Mouse (Mus musculus) forebrain, embryonic 13.5 days (tissue): ENCODE data around the gene Nxpe4. TPM values are rescaled to one million over a fixed set of nuclear protein-coding genes. Genes with fewer than 3 reads are reported as not detected.

ENCODE experiments used
- ATAC-seq: fragments of 200-750 bp; cut with Nextera tagmentation; 2 replicates; pipeline ENCODE4 v1.8.0; 2017
- H3K27ac ChIP-seq: fragments of 300-500 bp; sonication (generic); 2 replicates; pipeline ENCODE4 v1.5.1; 2015; ENCODE audit warnings: inconsistent platforms, mild to moderate bottlenecking, moderate library complexity
- H3K27me3 ChIP-seq: fragments of 300-500 bp; sonication (generic); 2 replicates; pipeline ENCODE4 v1.6.1; 2015; ENCODE audit warnings: mild to moderate bottlenecking, inconsistent platforms
- H3K36me3 ChIP-seq: fragments of 300-500 bp; sonication (generic); 2 replicates; pipeline ENCODE4 v1.6.1; 2015; ENCODE audit warnings: mild to moderate bottlenecking, inconsistent platforms; ENCODE audit not compliant: poor library complexity, severe bottlenecking
- H3K4me1 ChIP-seq: fragments of 300-500 bp; sonication (generic); 2 replicates; pipeline ENCODE4 v1.6.1; 2015; ENCODE audit warnings: inconsistent platforms
- H3K4me2 ChIP-seq: fragments of 300-500 bp; sonication (generic); 2 replicates; pipeline ENCODE4 v1.6.1; 2015; ENCODE audit warnings: inconsistent platforms, mild to moderate bottlenecking, moderate library complexity
- H3K4me3 ChIP-seq: fragments of 300-500 bp; sonication (generic); 2 replicates; pipeline ENCODE4 v1.5.1; 2015; ENCODE audit warnings: mild to moderate bottlenecking, inconsistent platforms
- H3K9ac ChIP-seq: fragments of 300-500 bp; sonication (generic); 2 replicates; pipeline ENCODE4 v1.6.1; 2015; ENCODE audit warnings: mild to moderate bottlenecking, inconsistent platforms
- H3K9me3 ChIP-seq: fragments of 300-500 bp; sonication (generic); replicated peaks from 2 replicates; pipeline ENCODE4 v1.6.1; 2016; ENCODE audit warnings: inconsistent platforms
- WGBS: fragments of 180-500 bp; shearing (Covaris S2); methylation state at CpG from one replicate; pipeline ENCODE4 v1.1.7; 2015; 5-methylcytosine and 5-hydroxymethylcytosine counted together
- polyA plus RNA-seq: library from polyadenylated mRNA; unstranded; fragments of >200 nt; fragmentation: Nextera tagmentation; extraction: Ambion mirVana; gene quantifications from 2 replicates; pipeline ENCODE4 v1.2.1, GENCODE M21; 2015

The Nxpe4 gene
- polyA plus RNA-seq, 1 experiment from 2014 or later = 5.5 TPM

DNA sequence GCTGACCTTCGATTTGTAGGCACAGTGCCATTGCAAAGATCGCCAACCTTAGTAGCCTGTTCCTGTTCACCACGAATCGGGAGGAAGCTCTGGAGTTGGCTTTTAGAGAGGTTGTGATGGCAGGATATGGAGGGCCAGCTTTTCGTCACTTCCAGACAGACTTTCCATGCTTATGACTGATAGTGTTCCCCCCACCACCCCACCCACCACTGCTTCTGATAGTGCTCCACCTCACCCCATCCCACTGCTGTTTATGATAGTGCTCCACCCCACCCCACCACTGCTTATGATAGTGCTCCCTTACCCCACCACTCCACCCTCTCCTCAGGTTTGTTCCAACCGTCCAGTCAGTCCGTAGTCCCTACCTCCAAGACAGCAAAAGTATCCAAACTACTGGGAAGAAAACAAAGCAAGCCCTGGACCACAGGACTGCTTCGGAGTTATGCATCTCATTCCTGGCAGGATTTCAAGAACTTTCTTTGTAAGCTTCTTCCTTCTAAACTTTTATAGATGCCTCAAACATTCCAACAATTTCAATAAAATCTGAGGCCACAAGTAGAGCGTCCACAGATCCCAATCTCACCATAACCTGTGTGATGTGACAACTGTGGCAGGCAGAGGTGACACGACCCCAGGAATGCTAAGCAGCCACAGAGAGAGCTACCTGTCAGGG is 179.0 kb downstream of the Nxpe4 start:
- Histone ChIP-seq H3K27ac (no peak overlapping the region), H3K4me3 (no peak overlapping the region), H3K9ac (no peak overlapping the region), H3K27me3 (no peaks in the 10 kb centered on the region), H3K4me1 (no peaks in the 10 kb centered on the region; the same call in 1 of the 2 replicates), H3K9me3 (no peaks in the 10 kb centered on the region), H3K36me3 (no peaks in the 10 kb centered on the region), H3K4me2 (no peak overlapping the region)
- no peak for ATAC-seq
- WGBS = 90% methylated on average over 10 of the region's 10 CpGs

DNA sequence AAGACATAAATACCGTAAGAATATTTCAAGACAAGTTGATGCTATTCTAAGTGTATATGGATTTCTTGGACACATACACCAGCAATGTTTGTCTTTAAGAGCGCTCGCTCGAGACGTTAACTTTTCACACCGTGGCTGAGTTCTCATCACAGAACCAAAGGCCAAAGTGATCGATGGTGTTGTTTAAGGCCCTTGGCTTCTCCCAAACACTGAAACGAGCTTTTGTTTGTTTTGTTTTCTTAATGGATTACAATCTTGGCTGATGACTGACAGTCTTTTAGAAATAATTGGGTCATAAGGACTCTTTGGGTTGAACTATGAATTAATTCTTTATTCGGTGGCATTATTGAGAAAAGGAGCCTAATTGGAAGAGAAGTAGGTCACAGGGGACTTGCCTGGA is 183.6 kb downstream of the Nxpe4 start:
- H3K36me3 ChIP-seq = no peaks in the 10 kb centered on the region
- H3K27me3 ChIP-seq = no peaks in the 10 kb centered on the region
- ATAC-seq = no peak
- no peak overlapping the region for H3K9ac ChIP-seq
- no peak overlapping the region for H3K27ac ChIP-seq
- H3K4me1 ChIP-seq = no peaks in the 10 kb centered on the region
- H3K4me2 ChIP-seq = no peak overlapping the region
- 60% methylated on average over 9 of the region's 9 CpGs for WGBS
- no peak overlapping the region for H3K4me3 ChIP-seq
- H3K9me3 ChIP-seq = no peaks in the 10 kb centered on the region

DNA sequence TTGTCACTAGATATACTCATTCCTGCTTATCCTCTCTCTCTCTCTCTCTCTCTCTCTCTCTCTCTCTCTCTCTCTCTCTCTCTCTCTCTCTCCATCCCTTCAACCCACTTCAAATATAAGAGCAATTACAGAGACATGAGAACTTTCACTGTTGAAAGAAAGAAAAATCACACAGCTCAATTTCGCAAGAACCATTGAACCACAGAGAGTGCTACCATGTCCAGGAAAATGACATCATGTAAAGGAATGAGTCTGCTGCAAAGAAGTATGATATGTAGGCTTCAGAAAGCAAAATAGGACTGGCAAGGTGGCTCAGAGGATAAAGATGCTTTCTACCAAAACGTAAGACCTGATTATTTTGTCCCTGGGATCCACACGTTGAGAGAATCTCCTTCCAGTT is 184.0 kb downstream of the Nxpe4 start:
- H3K27me3 ChIP-seq = no peaks in the 10 kb centered on the region
- no peak overlapping the region for H3K4me2 ChIP-seq
- 92% methylated on average over 3 of the region's 3 CpGs for WGBS
- no peak overlapping the region for H3K27ac ChIP-seq
- no peak for ATAC-seq
- no peak overlapping the region for H3K9ac ChIP-seq
- no peak overlapping the region for H3K4me3 ChIP-seq
- no peaks in the 10 kb centered on the region for H3K36me3 ChIP-seq
- H3K9me3 ChIP-seq = no peaks in the 10 kb centered on the region
- no peaks in the 10 kb centered on the region for H3K4me1 ChIP-seq

DNA sequence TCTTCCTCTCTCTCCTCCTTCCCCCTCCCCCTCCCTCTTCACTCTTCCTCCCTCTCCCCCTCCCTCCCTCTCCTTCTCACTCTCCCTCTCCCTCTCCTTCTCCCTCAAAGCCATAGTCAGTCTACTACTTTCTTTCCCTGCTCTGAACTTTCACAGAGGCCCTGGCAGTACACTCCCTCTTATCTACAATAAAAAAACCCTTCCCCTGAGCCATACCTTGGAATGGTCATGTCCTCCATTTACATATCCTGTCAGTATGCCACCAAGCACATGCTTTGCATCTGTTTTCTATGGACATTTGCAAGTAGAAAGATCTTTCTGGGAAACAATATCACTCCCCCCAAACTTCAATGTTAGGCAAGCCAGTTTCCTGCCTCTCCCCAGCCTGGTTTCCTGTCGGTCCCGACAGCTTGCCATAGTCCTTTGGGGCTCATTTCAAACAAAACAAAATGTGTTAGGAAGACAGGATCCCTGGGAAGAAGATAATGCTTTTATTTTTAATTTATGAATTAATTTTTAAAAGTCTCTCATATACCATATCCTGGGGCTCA is 191.4 kb downstream of the Nxpe4 start, which contains the start of gene Nxpe2:
TSS of gene Nxpe2 (minus strand) at position 307 of the 551 bp plus-strand sequence.
- 65% methylated on average over 2 of the region's 2 CpGs for WGBS
- Histone ChIP-seq H3K4me2 (no peak within 1 kb of the TSS), H3K36me3 (no peaks in the 10 kb centered on the region), H3K4me1 (no peaks in the 10 kb centered on the region), H3K9me3 (no peaks in the 10 kb centered on the region), H3K27me3 (no peaks in the 10 kb centered on the region), H3K4me3 (no peak within 1 kb of the TSS), H3K27ac (no peak within 1 kb of the TSS), H3K9ac (no peak within 1 kb of the TSS)
- no peak for ATAC-seq

DNA sequence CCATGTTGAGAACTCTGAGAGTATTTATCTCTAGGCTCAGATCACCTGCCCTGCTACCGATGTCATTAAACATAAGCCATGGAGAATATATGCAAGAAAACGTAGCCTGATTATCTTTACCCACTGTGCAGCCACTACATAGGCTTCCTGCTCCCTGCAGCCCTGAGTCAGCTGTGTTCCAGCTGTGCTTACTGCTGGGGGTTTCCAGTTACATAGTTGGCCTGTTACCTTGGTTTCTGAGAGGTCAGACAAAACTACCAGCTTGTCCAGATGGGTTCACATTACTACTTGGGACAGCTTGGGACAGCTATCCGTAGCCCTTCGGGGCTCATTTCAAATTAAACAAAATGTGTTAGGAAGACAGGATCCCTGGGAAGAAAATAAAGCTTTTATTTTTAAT is 192.3 kb downstream of the Nxpe4 start:
- WGBS = 83% methylated on average over 4 of the region's 4 CpGs
- H3K9ac ChIP-seq = no peak overlapping the region
- H3K27me3 ChIP-seq = no peaks in the 10 kb centered on the region
- H3K27ac ChIP-seq = no peak overlapping the region
- no peaks in the 10 kb centered on the region for H3K4me1 ChIP-seq
- ATAC-seq = no peak
- H3K4me2 ChIP-seq = no peak overlapping the region
- H3K36me3 ChIP-seq = no peaks in the 10 kb centered on the region
- no peaks in the 10 kb centered on the region for H3K9me3 ChIP-seq
- H3K4me3 ChIP-seq = no peak overlapping the region

DNA sequence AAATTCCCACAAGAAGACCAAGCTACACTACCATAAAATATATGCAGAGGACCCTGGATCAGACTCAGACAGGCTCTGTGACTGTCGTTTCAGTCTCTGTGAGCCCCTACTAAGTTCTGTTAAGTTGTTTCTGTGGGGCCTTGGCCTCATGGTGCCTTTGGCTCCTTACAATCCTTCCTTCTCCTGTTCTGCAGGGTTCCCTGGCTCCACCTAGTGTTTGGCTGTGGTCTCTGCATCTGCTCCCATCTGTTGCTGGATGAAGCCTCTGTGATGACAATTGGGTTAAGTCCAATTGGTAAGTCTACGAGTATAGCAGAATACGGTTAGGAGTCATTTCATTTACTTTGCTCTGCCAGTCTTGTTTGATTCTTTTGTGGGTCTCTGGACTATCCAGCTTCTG is 193.0 kb downstream of the Nxpe4 start:
- H3K9ac ChIP-seq = no peak overlapping the region

DNA sequence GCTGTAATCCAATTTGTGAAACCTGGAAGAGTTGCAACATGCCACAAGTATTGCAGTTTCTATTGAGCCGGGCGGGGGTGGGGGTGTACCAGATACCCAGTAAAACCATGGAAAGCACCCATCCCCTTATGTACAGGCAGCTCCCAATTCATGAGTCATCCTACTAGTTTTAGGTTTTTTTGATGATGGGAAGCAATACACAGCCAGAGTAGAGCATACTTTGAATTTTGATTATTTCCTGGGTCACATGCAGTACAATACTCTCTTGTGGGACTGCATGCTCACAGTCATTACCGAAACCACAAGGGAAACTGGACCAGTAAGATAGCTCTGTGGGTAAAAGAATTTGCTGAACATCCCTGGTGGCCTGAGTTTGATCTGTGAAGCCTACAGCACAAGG is 195.3 kb downstream of the Nxpe4 start:
- H3K9ac ChIP-seq = no peak overlapping the region

More for the DNA sequence above, 193.0 kb downstream of the Nxpe4 start:
- H3K4me3 ChIP-seq = no peak overlapping the region
- H3K4me1 ChIP-seq = no peaks in the 10 kb centered on the region
- no peak for ATAC-seq
- H3K27me3 ChIP-seq = no peaks in the 10 kb centered on the region
- WGBS = 42% methylated on average over 3 of the region's 3 CpGs
- no peak overlapping the region for H3K27ac ChIP-seq
- H3K36me3 ChIP-seq = no peaks in the 10 kb centered on the region
- no peak overlapping the region for H3K4me2 ChIP-seq
- no peaks in the 10 kb centered on the region for H3K9me3 ChIP-seq

DNA sequence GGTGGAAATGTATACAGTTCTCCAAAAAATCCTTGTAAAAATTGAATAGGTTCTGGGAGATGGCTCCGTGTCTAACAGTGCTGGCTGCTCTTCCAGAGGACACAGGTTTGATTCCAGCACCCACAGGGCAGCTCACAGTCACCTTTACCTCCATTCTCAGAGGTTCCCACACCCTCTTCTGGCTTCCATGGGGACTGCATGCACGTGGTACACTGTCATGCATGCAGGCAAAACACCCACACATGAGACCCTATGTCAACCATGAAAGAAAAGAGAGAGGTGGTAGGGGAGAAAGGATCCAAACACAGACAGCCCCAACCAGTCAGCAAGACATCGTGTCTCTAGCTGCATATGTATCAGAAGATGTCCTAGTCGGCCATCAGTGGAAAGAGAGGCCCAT is 199.0 kb downstream of the Nxpe4 start:
- ATAC-seq = no peak
- 78% methylated on average over 4 of the region's 4 CpGs for WGBS
- Histone ChIP-seq H3K4me2 (no peak overlapping the region), H3K9ac (no peak overlapping the region), H3K4me1 (0 out of 2 replicates have a peak, but pooled peaks cover 6% of the 10 kb centered on the region), H3K9me3 (no peaks in the 10 kb centered on the region), H3K27ac (no peak overlapping the region), H3K4me3 (no peak overlapping the region), H3K27me3 (no peaks in the 10 kb centered on the region), H3K36me3 (no peaks in the 10 kb centered on the region)

More for the DNA sequence above, 195.3 kb downstream of the Nxpe4 start:
- no peaks in the 10 kb centered on the region for H3K36me3 ChIP-seq
- no peak overlapping the region for H3K4me3 ChIP-seq
- no peak for ATAC-seq
- H3K9me3 ChIP-seq = no peaks in the 10 kb centered on the region
- H3K27ac ChIP-seq = no peak overlapping the region
- 90% methylated on average over 3 of the region's 3 CpGs for WGBS
- no peak overlapping the region for H3K4me2 ChIP-seq
- H3K4me1 ChIP-seq = 0 out of 2 replicates have a peak, but pooled peaks cover 2% of the 10 kb centered on the region
- H3K27me3 ChIP-seq = no peaks in the 10 kb centered on the region

DNA sequence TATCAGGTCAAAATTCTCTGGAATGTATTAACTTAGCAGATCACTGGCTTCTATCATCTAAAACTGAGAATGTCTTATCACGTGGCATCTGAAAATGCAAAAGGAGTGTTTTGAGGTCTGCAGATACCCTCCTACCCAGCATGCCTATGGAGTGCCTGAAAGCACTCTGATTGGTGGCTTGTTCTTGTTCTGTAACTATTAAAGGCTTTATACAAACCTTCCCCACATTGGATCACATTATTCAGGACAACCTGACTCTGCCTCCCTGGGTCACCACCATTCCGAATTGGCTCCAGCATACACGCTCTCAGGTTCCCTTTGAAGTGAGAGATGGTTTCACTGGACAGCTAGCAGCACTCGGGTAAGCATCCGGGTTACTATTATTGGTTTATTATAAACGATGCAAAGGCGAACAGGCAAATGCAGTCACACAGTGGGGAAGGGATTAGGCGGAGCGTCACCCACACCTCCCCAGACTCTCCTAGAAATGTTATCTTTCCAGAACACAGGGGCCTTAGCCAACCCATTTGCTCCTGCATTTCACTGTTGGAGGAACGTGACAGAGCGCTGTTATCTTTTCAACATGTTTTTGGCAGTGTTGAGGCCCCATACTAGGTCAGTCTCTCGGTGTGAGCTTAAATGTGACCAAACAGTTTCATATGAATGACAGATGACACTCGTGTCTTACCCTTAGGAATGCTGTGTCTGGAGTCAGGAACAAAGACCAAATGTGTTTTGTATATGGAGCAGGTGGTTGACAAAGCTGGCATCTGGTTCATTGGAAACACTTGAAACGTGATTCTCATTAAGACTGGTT is 200.2 kb downstream of the Nxpe4 start:
- Histone ChIP-seq H3K27ac (no peak overlapping the region), H3K4me2 (no peak overlapping the region), H3K9me3 (no peaks in the 10 kb centered on the region), H3K36me3 (no peaks in the 10 kb centered on the region), H3K27me3 (no peaks in the 10 kb centered on the region), H3K4me1 (0 out of 2 replicates have a peak, but pooled peaks cover 6% of the 10 kb centered on the region), H3K4me3 (no peak overlapping the region), H3K9ac (no peak overlapping the region)
- no peak for ATAC-seq
- 61% methylated on average over 14 of the region's 14 CpGs for WGBS

DNA sequence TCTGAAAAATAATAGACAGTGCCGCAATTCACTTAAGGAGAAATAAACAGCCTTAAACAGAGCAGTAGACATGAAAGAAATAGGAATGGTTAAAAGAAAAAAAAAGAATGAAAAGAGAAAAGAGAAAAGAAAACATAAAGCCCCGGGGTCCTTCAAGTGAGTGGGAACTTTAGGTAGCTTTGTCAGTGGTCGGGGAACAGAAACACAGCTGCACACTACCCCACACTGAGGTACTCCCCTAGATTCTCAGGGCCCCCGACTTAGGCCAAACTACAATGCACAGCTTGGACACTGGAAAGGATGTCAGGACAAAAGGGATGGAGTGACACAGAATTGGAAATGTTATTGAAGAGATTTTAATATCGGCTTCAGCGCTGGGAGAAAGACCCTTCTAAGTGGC is 200.9 kb downstream of the Nxpe4 start:
- no peaks in the 10 kb centered on the region for H3K36me3 ChIP-seq
- no peak for ATAC-seq
- no peak overlapping the region for H3K9ac ChIP-seq
- 0 out of 2 replicates have a peak, but pooled peaks cover 6% of the 10 kb centered on the region for H3K4me1 ChIP-seq
- no peak overlapping the region for H3K27ac ChIP-seq
- WGBS = 80% methylated on average over 6 of the region's 6 CpGs
- H3K4me3 ChIP-seq = no peak overlapping the region
- H3K9me3 ChIP-seq = no peaks in the 10 kb centered on the region
- H3K27me3 ChIP-seq = no peaks in the 10 kb centered on the region
- H3K4me2 ChIP-seq = no peak overlapping the region

DNA sequence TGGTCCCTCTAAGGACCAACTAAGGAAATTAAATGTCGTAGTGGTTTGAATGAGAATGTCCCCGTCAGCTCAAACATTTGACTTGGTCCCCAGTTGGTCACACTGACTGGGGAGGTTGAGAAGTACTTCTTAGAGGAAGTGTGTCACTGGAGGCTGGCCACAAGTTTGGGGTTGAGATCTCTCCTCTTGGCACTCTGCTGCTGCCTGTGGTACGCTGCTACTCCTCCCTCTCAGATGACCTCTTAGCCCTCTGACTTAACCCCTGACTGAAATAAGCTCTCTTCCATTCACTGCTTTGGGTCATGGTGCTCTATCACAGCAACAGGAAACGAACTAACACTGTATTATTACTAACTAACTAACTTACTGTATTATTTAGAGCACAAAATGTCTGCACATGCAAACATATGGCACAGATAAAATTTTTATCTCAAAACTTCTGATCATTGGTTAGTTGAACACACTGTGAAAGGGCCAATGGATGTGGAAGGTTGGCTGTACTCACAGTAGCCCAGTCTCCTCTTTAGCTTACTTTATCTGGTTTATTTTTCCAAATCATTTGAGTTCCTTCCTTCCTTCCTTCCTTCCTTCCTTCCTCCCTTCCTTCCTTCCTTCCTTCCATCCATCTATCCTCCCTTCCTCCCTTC is 211.5 kb downstream of the Nxpe4 start:
- Histone ChIP-seq H3K27ac (no peak overlapping the region), H3K4me2 (no peak overlapping the region), H3K4me3 (no peak overlapping the region), H3K4me1 (no peaks in the 10 kb centered on the region), H3K27me3 (no peaks in the 10 kb centered on the region), H3K36me3 (no peaks in the 10 kb centered on the region), H3K9ac (no peak overlapping the region), H3K9me3 (no peaks in the 10 kb centered on the region)
- ATAC-seq = no peak
- 75% methylated on average over 4 of the region's 4 CpGs for WGBS

DNA sequence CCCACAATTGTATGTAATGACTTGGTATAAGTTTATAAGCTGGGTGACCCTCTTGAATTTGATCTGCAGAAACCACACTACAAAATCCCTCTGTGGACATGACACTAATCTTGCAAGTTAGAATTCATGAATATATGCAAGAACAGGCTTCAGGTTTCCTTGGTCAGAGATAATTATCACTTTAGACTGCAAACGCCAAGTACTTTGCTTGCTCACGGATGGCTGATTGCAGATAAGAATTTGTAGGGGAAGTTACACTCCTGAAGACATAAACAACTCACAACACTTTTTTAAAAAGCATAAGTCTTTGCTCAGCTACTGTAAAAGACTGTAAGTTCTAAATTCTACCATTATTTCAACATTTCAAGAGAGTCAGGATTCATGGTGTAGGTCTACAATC is 212.5 kb downstream of the Nxpe4 start:
- Histone ChIP-seq H3K27ac (no peak overlapping the region), H3K4me3 (no peak overlapping the region), H3K36me3 (no peaks in the 10 kb centered on the region), H3K9me3 (no peaks in the 10 kb centered on the region), H3K9ac (no peak overlapping the region), H3K4me2 (no peak overlapping the region), H3K27me3 (no peaks in the 10 kb centered on the region), H3K4me1 (no peaks in the 10 kb centered on the region)
- no peak for ATAC-seq
- 87% methylated on average over 2 of the region's 2 CpGs for WGBS
